Mouse (Mus musculus) CH12.LX (cell line): ENCODE results near the gene Neu2. TPM values are rescaled to one million over a fixed set of nuclear protein-coding genes. Genes with fewer than 3 reads are reported as not detected.

Experiments used
- DNase-seq: peaks from one replicate; pipeline ENCODE4 v3.0.0-alpha.2; 2013; ENCODE audit errors: extremely low read depth
- H3K27ac ChIP-seq: 2 replicates; pipeline ENCODE4 v1.5.1; 2012; ENCODE audit warnings: low read depth, mild to moderate bottlenecking, control low read depth, moderate library complexity; ENCODE audit not compliant: insufficient read depth
- H3K27me3 ChIP-seq: replicated peaks from 2 replicates; pipeline ENCODE3; 2012; ENCODE audit warnings: inconsistent platforms
- H3K36me3 ChIP-seq, 2 experiments: replicated peaks in 1 of 2; 2 replicates each; pipeline versions ENCODE3 to v1.6.1; 2012; ENCODE audit warnings: inconsistent platforms in 1 of 2, low read length in 1 of 2, mild to moderate bottlenecking in 1 of 2, mixed read lengths in 1 of 2, moderate library complexity in 1 of 2; ENCODE audit not compliant: control insufficient read depth in 1 of 2, insufficient read depth in 1 of 2
- H3K4me1 ChIP-seq, 2 experiments: 2 replicates each; pipeline ENCODE4 v1.6.1; 2012; ENCODE audit warnings: inconsistent platforms in 1 of 2, moderate library complexity in 1 of 2; ENCODE audit not compliant: insufficient read depth in 2 of 2, control insufficient read depth in 1 of 2
- H3K4me2 ChIP-seq: 2 replicates; pipeline ENCODE4 v1.6.1; 2012; ENCODE audit warnings: low read depth, mild to moderate bottlenecking, control low read depth; ENCODE audit not compliant: poor library complexity, insufficient read depth, severe bottlenecking
- H3K4me3 ChIP-seq, 3 experiments: fragments of 150-350 bp in 1 of 3; sonication (generic) in 1 of 3; replicated peaks in 1 of 3; 2 replicates each; pipeline versions ENCODE3 to v1.5.1; 2011 to 2012; ENCODE audit warnings: low read depth in 2 of 3, low read length in 2 of 3, mild to moderate bottlenecking in 2 of 3, moderate library complexity in 2 of 3, control low read depth in 1 of 3, improper control_type of control experiment in 1 of 3, inconsistent platforms in 1 of 3, mixed read lengths in 1 of 3; ENCODE audit not compliant: poor library complexity in 1 of 3
- H3K79me2 ChIP-seq: replicated peaks from 2 replicates; pipeline ENCODE4 v1.6.1; 2012; ENCODE audit warnings: mild to moderate bottlenecking, moderate library complexity; ENCODE audit not compliant: control insufficient read depth, poor library complexity, insufficient read depth, severe bottlenecking; ENCODE audit errors: extremely low read depth
- H3K9ac ChIP-seq: 2 replicates; pipeline ENCODE4 v1.6.1; 2012; ENCODE audit warnings: low read depth, mild to moderate bottlenecking, control low read depth, moderate library complexity; ENCODE audit not compliant: insufficient read depth
- H3K9me3 ChIP-seq: replicated peaks from 2 replicates; pipeline ENCODE3; 2012; ENCODE audit warnings: low read length, inconsistent platforms, mixed read lengths
- CHD1 ChIP-seq: IDR thresholded peaks from 2 replicates; pipeline ENCODE4 v1.6.1; 2012; ENCODE audit warnings: low read depth, low read length, improper control_type of control experiment, inconsistent platforms
- E2F4 ChIP-seq: IDR thresholded peaks from 2 replicates; pipeline ENCODE4 v1.6.1; 2011; ENCODE audit warnings: low read depth, low read length, improper control_type of control experiment; ENCODE audit not compliant: insufficient replicate concordance
- GABPA ChIP-seq: IDR thresholded peaks from 2 replicates; pipeline ENCODE4 v1.6.1; 2012; ENCODE audit warnings: low read depth, low read length, improper control_type of control experiment, inconsistent platforms; ENCODE audit not compliant: insufficient replicate concordance
- IRF4 ChIP-seq: IDR thresholded peaks from 2 replicates; pipeline ENCODE4 v1.6.1; 2014; ENCODE audit warnings: low read depth, mild to moderate bottlenecking, inconsistent platforms, low read length, improper control_type of control experiment
- JUN ChIP-seq: IDR thresholded peaks from 2 replicates; pipeline ENCODE4 v1.6.1; 2011; ENCODE audit warnings: low read depth, mild to moderate bottlenecking, low read length, improper control_type of control experiment, moderate library complexity; ENCODE audit not compliant: insufficient read depth
- KAT2A ChIP-seq: IDR thresholded peaks from 2 replicates; pipeline ENCODE4 v1.6.1; 2012; ENCODE audit warnings: low read length, improper control_type of control experiment, inconsistent platforms; ENCODE audit not compliant: insufficient replicate concordance
- MAFK ChIP-seq: IDR thresholded peaks from 2 replicates; pipeline ENCODE4 v1.6.1; 2011; ENCODE audit warnings: low read length, improper control_type of control experiment; ENCODE audit not compliant: insufficient replicate concordance
- MAZ ChIP-seq: IDR thresholded peaks from 2 replicates; pipeline ENCODE4 v1.6.1; 2012; ENCODE audit warnings: low read depth, mild to moderate bottlenecking, inconsistent platforms, low read length, improper control_type of control experiment, moderate library complexity
- MXI1 ChIP-seq: IDR thresholded peaks from 2 replicates; pipeline ENCODE4 v1.6.1; 2011; ENCODE audit warnings: mild to moderate bottlenecking, low read depth, low read length, improper control_type of control experiment
- POLR2A ChIP-seq: IDR thresholded peaks from 2 replicates; pipeline ENCODE4 v1.6.1; 2011; ENCODE audit warnings: low read depth, mild to moderate bottlenecking, improper control_type of control experiment, low read length
- POLR2AphosphoS2 ChIP-seq: IDR thresholded peaks from 2 replicates; pipeline ENCODE4 v1.6.1; 2011; ENCODE audit warnings: low read depth, low read length, improper control_type of control experiment
- SIN3A ChIP-seq: IDR thresholded peaks from 2 replicates; pipeline ENCODE4 v1.6.1; 2012; ENCODE audit warnings: low read length, improper control_type of control experiment, inconsistent platforms
- TCF12 ChIP-seq: IDR thresholded peaks from 2 replicates; pipeline ENCODE4 v1.6.1; 2014; ENCODE audit warnings: low read depth, mild to moderate bottlenecking, inconsistent platforms, low read length, improper control_type of control experiment
- ZKSCAN1 ChIP-seq: IDR thresholded peaks from 2 replicates; pipeline ENCODE4 v1.6.1; 2012; ENCODE audit warnings: low read depth, inconsistent platforms, low read length, improper control_type of control experiment, borderline replicate concordance
- dilution Hi-C: fragments of 300-500 bp; cut with MboI; formaldehyde crosslinking; loops from 2 replicates; pipeline ENCODE4 v1.14.3; 2020; ENCODE audit warnings: low sequenced_read_pairs; ENCODE audit not compliant: extremely low pct_unique_long_range_greater_than_20kb, extremely low pct_ligation_motif_present
- in situ Hi-C: fragments of 300-500 bp; cut with MboI; formaldehyde crosslinking; loops from 3 replicates; pipeline ENCODE4 v1.14.3; 2019; ENCODE audit warnings: low sequenced_read_pairs, low pct_ligation_motif_present, low pct_unique_long_range_greater_than_20kb, mixed read lengths
- polyA plus RNA-seq: library from polyadenylated mRNA; unstranded; fragments of >175 nt; gene quantifications from 2 replicates; pipeline ENCODE4 v1.2.1, GENCODE M21; 2012; ENCODE audit warnings: low read depth; ENCODE audit not compliant: insufficient read length
- total RNA-seq, 2 experiments: library from RNA; depleted of rRNA; stranded (reverse); fragments of 300-350 nt in 1 of 2; fragments of >200 nt in 1 of 2; gene quantifications; 2 replicates each; pipeline ENCODE4 v1.2.3; 2012 to 2014

Gene Neu2
- total and polyA plus RNA-seq, 3 experiments = not detected

DNA sequence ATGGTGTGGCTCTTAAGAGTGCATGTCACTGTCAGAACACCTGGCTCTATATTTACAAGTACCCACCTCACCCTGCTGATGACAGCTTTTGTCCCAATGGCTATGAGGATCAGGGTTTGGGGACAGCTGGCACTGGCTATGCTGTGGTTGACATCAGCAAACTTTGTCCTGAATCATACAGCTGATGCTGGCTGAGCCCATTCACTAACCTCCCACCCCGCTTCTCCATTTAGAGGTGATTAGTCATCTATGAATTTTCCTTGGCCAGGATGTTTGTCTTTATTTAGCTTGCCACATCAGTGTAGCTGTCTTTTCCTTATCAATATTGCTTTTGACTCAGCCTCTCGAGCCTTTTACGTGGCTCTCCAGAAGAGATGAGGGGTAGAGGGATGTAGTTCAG lies 17.4 kb upstream of the Neu2 start:
- no peak overlapping the region for H3K27ac ChIP-seq
- H3K9me3 ChIP-seq = no peaks in the 10 kb centered on the region
- no peak overlapping the region for H3K4me2 ChIP-seq
- peaks cover 2 to 34% of the 10 kb centered on the region in 2 experiments; a peak in 3 of 4 replicates for H3K4me1 ChIP-seq
- no peaks in the 10 kb centered on the region for H3K27me3 ChIP-seq
- no peak for DNase-seq
- H3K36me3 ChIP-seq = no peaks in the 10 kb centered on the region
- TF ChIP-seq SIN3A (no peak), CHD1 (no peak), POLR2AphosphoS2 (no peak)
- no peaks in the 10 kb centered on the region for H3K79me2 ChIP-seq
- no peak overlapping the region for H3K9ac ChIP-seq
- in situ Hi-C loops = no loop called here
- H3K4me3 ChIP-seq = no peak overlapping the region
- dilution Hi-C loops = no loop called here

DNA sequence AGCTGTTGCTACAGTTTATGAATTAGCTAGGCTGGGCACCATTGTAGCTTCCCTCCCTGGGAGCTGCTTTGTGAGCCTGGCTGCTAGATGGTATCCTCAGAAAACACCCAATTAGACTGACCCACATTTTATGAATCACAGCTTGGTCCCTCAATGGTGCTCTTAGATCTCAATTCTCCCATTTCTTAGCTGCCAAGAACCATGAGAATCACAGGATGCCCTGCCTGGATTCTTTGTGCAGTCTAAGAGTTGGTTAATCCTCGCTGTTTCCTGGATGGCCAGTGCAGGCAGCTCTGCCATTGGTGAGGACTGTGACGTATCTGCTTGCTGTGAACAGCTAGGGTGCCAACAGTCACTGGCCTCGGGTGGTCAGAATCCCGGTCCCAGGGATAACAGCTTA lies 16.1 kb upstream of the Neu2 start:
- no peaks in the 10 kb centered on the region for H3K36me3 ChIP-seq
- no peak for DNase-seq
- H3K27me3 ChIP-seq = no peaks in the 10 kb centered on the region
- no peaks in the 10 kb centered on the region for H3K9me3 ChIP-seq
- H3K4me2 ChIP-seq = no peak overlapping the region
- H3K27ac ChIP-seq = no peak overlapping the region
- TF ChIP-seq TCF12 = no peak
- no peak for TF ChIP-seq MXI1
- H3K9ac ChIP-seq = no peak overlapping the region
- in situ Hi-C loops (no loop called here), dilution Hi-C loops (no loop called here)
- H3K79me2 ChIP-seq = no peaks in the 10 kb centered on the region
- H3K4me3 ChIP-seq = no peak overlapping the region
- H3K4me1 ChIP-seq = peaks cover 0 to 21% of the 10 kb centered on the region in 2 experiments; a peak in 3 of 4 replicates

DNA sequence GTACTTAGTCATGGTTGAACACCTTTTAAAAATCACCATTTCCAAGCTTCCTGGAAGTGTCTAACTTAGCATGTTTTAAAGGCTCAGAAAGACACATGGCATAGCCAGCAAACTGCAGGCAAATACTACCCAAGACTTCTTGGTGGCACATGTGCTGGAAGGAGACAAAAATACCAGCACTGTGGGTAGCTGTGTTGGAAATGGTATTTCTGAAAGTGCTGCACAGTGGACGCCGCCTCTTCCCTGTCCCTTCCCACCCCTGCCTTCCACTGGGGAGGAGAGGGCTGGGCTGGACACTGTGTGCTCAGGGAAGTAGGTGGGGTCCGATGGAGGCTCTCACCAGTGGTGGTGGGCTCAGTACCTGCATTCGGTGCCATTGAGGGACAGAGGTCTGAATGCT lies 4.2 kb upstream of the Neu2 start:
- H3K9ac ChIP-seq = no peak overlapping the region
- dilution Hi-C loops = no loop called here
- no peaks in the 10 kb centered on the region for H3K27me3 ChIP-seq

More for the DNA sequence above, 4.2 kb upstream of the Neu2 start:
- Histone ChIP-seq H3K4me2 (no peak overlapping the region), H3K4me3 (no peak overlapping the region), H3K4me1 (0 out of 4 replicates have a peak, but pooled peaks cover 0 to 5% of the 10 kb centered on the region in 2 experiments), H3K36me3 (no peaks in the 10 kb centered on the region), H3K9me3 (peaks cover 6% of the 10 kb centered on the region), H3K79me2 (no peaks in the 10 kb centered on the region), H3K27ac (no peak overlapping the region)
- no peak for DNase-seq
- TF ChIP-seq IRF4 (no peak), E2F4 (no peak), KAT2A (no peak), POLR2A (no peak), GABPA (no peak), SIN3A (no peak), MAZ (no peak), MAFK (no peak), ZKSCAN1 (no peak), JUN (no peak), POLR2AphosphoS2 (no peak)
- in situ Hi-C loops = no loop called here
